Mouse (Mus musculus): ENCODE results near the gene Cdhr3.

Cdhr3 gene

DNA sequence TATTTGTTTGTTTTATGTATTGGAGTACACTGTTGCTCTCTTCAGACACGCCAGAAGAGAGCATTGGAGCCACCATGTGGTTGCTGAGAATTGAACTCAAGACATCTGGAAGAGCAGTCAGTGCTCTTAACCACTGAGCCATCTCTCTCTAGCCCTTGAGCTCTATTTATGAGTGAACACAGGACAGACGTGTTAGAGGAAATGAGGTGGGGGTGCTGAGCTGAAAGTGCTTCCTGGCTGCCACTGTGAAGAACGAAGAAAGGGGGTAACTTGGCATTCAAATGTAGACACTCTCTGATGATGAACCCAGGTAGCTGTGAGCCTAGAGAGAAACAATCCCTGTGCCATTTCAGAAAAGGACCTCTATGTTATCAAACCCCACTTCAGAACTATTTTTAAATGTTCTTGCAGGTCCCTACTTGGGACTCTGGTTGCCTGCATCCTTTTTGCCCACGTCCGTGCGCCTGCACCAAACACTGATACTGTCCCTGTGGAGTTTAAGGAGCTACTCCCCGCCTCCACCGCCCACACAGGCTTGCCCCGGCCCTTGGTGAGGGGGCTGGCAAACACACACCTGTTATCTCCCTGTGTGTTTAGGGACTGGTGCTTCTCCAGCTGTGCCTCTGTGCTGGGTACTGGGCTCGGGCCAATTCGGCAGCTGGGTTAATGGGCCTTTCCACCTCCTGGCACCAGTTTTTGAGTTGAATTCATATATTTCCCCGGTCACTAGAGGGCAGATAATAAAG lies 58.2 kb downstream of the Cdhr3 start:
- no peak for DNase-seq

DNA sequence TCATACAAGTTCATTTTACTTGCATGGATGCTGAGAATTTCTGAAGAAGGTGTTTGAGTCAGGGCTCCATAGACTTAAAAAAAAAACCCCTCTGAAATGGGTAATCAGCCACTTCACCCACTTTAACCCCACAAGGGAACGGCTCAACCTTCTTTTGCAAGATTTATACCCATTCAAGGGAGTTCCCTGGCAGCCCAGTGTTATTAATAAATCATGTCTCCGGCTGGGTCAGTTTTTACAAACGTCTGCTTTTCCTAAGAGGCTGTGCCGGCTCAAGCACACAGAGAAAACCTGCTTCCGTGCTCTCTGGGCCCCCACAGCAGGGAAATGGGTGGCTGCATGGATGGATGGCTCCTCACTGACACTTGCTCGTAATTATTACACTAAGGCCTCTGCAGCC lies 59.5 kb downstream of the Cdhr3 start:
- DNase-seq, result no peak

- DNase-seq, result no peak
Measured at GRCm38 (mm10) chr12:33030589-33030988, 62.1 kb downstream of the Cdhr3 start.

DNA sequence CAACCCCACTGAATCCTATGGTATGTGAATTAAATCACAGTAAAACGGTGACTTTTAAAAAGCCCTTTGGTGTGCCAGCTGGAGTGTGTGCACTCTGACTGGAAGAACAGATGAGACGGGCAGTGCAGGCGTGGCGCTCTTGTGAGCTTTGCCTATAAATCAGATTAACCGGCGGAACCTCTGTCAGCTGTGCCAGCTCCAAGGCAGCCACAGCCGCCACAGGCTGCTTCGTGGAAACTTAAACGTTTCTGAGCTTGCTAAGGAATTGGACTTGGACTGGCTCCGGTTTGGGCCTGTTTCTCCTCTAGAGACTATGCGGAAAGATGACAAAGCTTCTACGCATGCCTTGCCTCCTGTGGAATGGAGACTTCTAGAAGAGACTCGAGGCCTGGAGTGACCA lies 62.6 kb downstream of the Cdhr3 start:
- DNase-seq, result no peak

- peak in 1 of 2 experiments; percentile 19 for DNase-seq
Measured at GRCm38 (mm10) chr12:33028708-33029107, 64.0 kb downstream of the Cdhr3 start.

DNA sequence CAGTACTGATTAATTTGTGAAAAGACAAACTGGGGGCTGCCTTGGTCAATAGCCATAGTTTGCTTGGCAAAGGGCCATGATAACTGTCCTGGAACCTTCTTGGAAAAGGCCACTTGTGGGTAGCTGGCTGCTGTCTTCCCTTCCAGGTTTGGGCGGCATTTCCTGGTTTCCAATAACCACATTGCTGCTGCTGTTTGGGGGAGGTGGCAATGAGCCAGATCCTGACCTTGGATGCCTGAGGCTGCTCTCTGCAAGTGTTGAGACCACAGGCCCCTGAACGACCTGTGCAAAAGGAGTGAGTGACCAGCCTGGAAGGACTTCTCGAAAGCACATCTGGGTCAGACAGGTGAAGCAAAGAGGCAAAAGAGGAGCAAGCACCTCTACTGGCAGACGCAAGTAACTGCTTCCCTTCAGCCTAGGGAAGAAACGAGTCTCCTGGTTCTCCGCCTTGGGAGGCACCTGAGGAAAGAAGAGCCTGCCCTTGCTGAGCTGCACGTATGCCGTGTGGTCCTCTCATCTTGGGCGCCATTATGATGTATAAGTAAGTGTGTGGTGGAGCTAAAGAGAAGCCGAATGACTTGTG lies 64.5 kb downstream of the Cdhr3 start:
- no peak for DNase-seq

GRCm38 (mm10) chr12:33027093-33027492 lies 65.6 kb downstream of the Cdhr3 start:
- peak; percentile 66 to 74 for DNase-seq

DNA sequence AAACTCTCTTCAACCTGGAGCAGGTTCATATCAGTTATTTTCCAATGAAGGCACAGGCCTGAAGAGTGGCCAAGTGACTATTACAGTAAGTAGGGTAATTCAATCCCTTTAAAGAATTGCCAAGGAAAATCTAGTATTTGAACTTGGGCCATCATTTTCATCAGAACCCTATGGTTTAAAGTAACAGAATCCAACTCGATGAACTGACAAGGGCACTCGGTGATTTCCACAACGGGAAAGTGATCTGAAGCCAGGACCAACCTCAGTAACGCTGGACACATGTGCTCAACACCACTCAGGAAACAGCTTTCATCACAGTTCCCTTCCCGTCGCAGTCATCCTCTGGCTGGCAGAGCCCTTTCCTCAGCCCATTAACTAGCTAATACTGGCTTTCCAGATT lies 68.2 kb downstream of the Cdhr3 start:
- DNase-seq, result no peak

DNA sequence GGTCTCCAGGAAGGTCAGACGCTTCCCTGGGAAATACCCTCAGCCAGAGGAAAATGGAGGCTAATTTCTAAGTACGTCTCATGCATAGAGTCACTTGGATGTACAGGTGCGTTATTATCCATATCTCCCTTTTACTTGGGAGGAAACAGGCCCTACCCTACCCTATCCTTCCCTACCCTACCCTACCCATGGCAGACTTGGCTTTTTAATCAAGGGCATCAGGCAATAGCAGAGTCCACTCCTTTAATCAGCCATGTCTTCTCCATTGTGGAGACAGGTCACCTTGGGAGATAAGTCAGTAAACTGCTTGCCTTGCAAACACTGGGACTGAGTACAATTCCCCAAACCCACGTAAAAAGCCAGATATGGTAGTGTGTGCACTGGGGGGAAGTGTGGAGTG lies 70.9 kb downstream of the Cdhr3 start:
- no peak for DNase-seq

- DNase-seq, result no peak
Measured at GRCm38 (mm10) chr12:33021140-33021539, 71.5 kb downstream of the Cdhr3 start.

GRCm38 (mm10) chr12:33020011-33020410 lies 72.7 kb downstream of the Cdhr3 start:
- no peak for DNase-seq

DNA sequence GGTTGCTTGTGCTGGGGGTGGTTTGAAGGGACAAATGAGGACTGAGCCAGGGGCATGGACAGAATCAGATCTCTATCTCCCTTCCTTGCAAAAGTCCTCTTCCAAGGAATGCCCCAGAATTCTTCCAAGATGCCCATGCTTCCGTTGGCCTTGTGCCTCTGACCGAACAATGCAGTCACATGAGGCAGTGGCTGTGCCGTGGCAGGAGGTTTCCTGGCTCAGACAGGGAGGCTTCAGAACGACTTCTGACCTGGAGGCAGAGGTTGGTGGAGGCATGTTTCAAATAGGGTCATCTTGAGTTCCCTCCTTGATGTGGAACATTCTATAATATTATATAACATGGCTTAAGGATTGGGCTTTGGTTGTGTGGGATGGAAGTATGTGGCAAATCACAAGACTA lies 74.1 kb downstream of the Cdhr3 start:
- no peak for DNase-seq

GRCm38 (mm10) chr12:33016824-33017705 lies 75.6 kb downstream of the Cdhr3 start:
- DNase-seq, result no peak

GRCm38 (mm10) chr12:33015103-33015502 lies 77.6 kb downstream of the Cdhr3 start:
- DNase-seq, result peak in 1 of 2 experiments; percentile 27

DNA sequence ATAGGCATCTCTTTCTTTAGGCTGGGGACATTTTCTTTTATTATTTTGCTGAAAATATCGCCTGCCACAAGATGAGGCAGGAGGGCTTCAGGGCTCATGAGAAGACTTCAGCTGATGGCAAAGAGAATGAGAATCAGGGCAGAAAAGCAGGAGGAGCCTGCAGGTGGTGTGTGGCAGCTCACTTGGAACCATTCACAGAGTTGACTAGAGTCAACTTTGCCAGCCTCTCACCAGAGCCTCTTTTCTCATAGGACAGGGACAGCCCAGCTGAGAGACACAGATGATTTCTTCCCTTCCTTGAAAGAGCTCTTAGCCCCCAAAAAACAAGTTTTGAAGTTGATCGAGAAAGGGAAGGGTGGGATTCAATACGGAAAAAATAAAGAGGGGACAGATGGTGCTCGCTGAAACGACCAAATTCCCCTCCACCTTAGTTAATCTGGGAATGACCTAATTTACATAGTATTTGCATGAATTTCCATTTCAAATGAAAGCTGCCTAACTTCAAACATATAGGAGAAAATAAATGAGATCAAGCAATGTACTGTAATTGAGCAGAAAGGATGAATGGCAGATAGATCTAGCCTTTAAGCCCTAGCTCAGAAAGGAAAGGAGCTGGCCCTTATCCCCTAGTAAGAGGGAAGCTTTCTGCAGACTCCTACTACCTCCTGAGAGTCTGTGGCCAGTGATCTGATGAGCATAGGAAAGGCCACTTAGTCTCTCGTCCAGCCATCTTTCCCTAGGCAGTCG lies 78.5 kb downstream of the Cdhr3 start:
- no peak for DNase-seq

DNA sequence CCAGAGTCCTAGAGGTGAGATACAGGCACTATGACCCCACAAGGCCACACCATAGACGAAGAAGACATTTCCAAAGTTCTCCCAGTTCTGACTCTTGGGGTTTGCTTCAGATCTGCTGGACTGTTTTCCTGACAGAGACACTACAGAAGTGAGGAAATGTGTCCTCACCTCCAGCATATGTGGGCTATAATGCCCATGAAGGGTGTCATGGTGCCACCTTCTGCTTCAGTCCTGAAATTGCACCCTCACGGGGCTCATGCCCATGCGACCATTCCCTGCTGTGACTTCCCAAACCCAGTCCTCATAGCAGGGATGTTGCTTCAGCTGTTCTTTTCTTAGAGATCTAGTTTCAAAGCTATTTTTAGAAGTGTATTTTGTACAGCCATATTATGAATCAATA lies 82.6 kb downstream of the Cdhr3 start:
- peak in 1 of 2 experiments; percentile 20 for DNase-seq

GRCm38 (mm10) chr12:33009206-33009966 lies 83.3 kb downstream of the Cdhr3 start:
- no peak for DNase-seq

- DNase-seq, result no peak
Measured at GRCm38 (mm10) chr12:33008305-33009110, 84.2 kb downstream of the Cdhr3 start.

- DNase-seq, result no peak
Measured at GRCm38 (mm10) chr12:33007176-33007575, 85.5 kb downstream of the Cdhr3 start.

- no peak for DNase-seq
Measured at GRCm38 (mm10) chr12:33005858-33006257, 86.8 kb downstream of the Cdhr3 start.

- no peak for DNase-seq
Measured at GRCm38 (mm10) chr12:33003339-33003965, 89.2 kb downstream of the Cdhr3 start.
